ENCODE assay signal across 14 mouse cellular contexts in the genomic region with DNA sequence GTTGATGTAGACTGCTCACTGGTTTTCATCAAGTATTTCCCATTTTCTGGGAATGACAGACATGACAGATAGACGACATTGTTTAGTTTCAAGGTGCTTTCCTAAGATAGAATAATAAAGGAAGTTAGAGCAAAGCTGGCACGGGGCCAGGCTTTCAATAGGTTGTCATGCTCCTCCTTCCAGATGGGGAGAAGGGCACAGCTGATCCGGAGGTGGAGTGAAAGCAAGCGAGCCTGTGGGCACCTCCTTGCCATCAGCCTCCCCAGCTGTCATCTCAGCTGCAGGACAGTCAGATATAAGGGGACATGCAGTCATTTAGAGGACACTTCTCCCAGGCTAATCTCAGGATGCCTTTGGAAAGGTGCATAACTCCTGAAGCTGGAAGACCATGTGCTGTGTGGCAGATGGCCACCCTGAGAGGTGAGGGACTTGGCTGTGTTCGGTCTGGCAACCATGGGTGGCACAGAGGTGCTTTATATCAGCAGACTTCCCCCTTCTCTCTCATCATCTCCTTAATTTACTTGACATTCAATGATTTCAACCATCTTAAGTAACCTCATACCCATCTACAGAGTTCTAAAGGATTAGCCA.
DNase-seq lines count a peak whose midpoint lies in the region; ATAC-seq and TF ChIP-seq lines count a peak whose summit lies in the region.
"Had no signal": no experiment of that assay in that cellular context is flagged by ENCODE, and none has a peak within 500 bp of the region (broad histone marks: within the 10 kb centered on the region; RNA-seq: fewer than 3 reads in every experiment).

No protein-coding gene starts in this region.

- H3K27ac ChIP-seq in embryonic facial prominence, embryonic 14.5 days (replicated peaks; ENCODE audit: low read depth, low read length) = no peak overlapping the region
- H3K27ac ChIP-seq in embryonic facial prominence, embryonic 10.5 days (replicated peaks) = no peak overlapping the region
- H3K27ac ChIP-seq in layer of hippocampus, adult 2 months = no peak overlapping the region
- H3K27ac ChIP-seq: hindbrain, embryonic 15.5 days; limb, embryonic 10.5 days had no signal

- ATAC-seq in embryonic facial prominence, embryonic 14.5 days (ENCODE audit: low read depth) = no peak

- 55% methylated on average over 5 of the region's 5 CpGs for WGBS in embryonic facial prominence, embryonic 14.5 days
- 75% methylated on average over 5 of the region's 5 CpGs for WGBS in embryonic facial prominence, embryonic 10.5 days

- no peaks in the 10 kb centered on the region for H3K9me3 ChIP-seq in embryonic facial prominence, embryonic 14.5 days (ENCODE audit: control insufficient read depth, low read length)
- H3K9me3 ChIP-seq in embryonic facial prominence, embryonic 10.5 days = no peaks in the 10 kb centered on the region
- H3K9me3 ChIP-seq: heart, embryonic 12.5 days; hindbrain, embryonic 15.5 days; limb, embryonic 10.5 days had no signal

- DNase-seq in embryonic facial prominence, embryonic 14.5 days (ENCODE audit: low spot score) = peak; percentile 6
- no peak for DNase-seq in embryonic facial prominence, embryonic 10.5 days (ENCODE audit: low spot score)
- DNase-seq in layer of hippocampus, adult 2 months (ENCODE audit: low spot score in 2 of 2) = peak; percentile 8 to 20
- DNase-seq in layer of hippocampus, adult 9-10 months (ENCODE audit: low spot score) = no peak
- DNase-seq in layer of hippocampus, adult 8-10 months (ENCODE audit: low spot score in 2 of 2) = peak; percentile 14 to 15
- peak; percentile 31 for DNase-seq in right cerebral cortex, postnatal 25 days
- no peak for DNase-seq in adrenal gland, postnatal 10 days
- no peak for DNase-seq in B cell, adult 2 months
- DNase-seq: adrenal gland, postnatal 36 days; thymus, adult 2 months had no signal

- no peak overlapping the region for H3K4me2 ChIP-seq in embryonic facial prominence, embryonic 14.5 days (ENCODE audit: low read depth, low read length)
- H3K4me2 ChIP-seq: heart, embryonic 12.5 days; hindbrain, embryonic 15.5 days had no signal

- no peak overlapping the region for H3K4me3 ChIP-seq in embryonic facial prominence, embryonic 14.5 days (ENCODE audit: low read depth, low read length)
- no peak overlapping the region for H3K4me3 ChIP-seq in embryonic facial prominence, embryonic 10.5 days
- no peak overlapping the region for H3K4me3 ChIP-seq in layer of hippocampus, adult 2 months
- H3K4me3 ChIP-seq: heart, embryonic 12.5 days; hindbrain, embryonic 15.5 days; limb, embryonic 10.5 days; myocyte had no signal

- no peaks in the 10 kb centered on the region for H3K4me1 ChIP-seq in embryonic facial prominence, embryonic 14.5 days (ENCODE audit: control insufficient read depth, insufficient read depth, low read length)
- H3K4me1 ChIP-seq in embryonic facial prominence, embryonic 10.5 days = no peaks in the 10 kb centered on the region
- H3K4me1 ChIP-seq: heart, embryonic 12.5 days; hindbrain, embryonic 15.5 days; limb, embryonic 10.5 days had no signal

- no peaks in the 10 kb centered on the region for H3K36me3 ChIP-seq in embryonic facial prominence, embryonic 14.5 days (ENCODE audit: control insufficient read depth, insufficient read depth, low read length)
- H3K36me3 ChIP-seq in embryonic facial prominence, embryonic 10.5 days (replicated peaks) = no peaks in the 10 kb centered on the region
- H3K36me3 ChIP-seq: heart, embryonic 12.5 days; hindbrain, embryonic 15.5 days; limb, embryonic 10.5 days had no signal

- TF ChIP-seq CTCF in layer of hippocampus, adult 2 months (conservative IDR thresholded peaks at IDR 0.05) = no peak

- no peaks in the 10 kb centered on the region for H3K27me3 ChIP-seq in embryonic facial prominence, embryonic 14.5 days (replicated peaks; ENCODE audit: control insufficient read depth, insufficient read depth, low read length)
- H3K27me3 ChIP-seq in embryonic facial prominence, embryonic 10.5 days (replicated peaks; ENCODE audit: low read depth, poor library complexity, severe bottlenecking) = no peaks in the 10 kb centered on the region
- H3K27me3 ChIP-seq: heart, embryonic 12.5 days; hindbrain, embryonic 15.5 days had no signal

- H3K9ac ChIP-seq in embryonic facial prominence, embryonic 14.5 days (ENCODE audit: low read depth, low read length) = no peak overlapping the region
- H3K9ac ChIP-seq: heart, embryonic 12.5 days; hindbrain, embryonic 15.5 days had no signal

Comparison
In these comparisons a context has a peak if more than half of its experiments do, and no peak if none do; other contexts are left out.
1. DNase-seq: peak in embryonic facial prominence, embryonic 14.5 days (single experiment), layer of hippocampus, adult 2 months (2 of 2), layer of hippocampus, adult 8-10 months (2 of 2) and right cerebral cortex, postnatal 25 days (single experiment); none in embryonic facial prominence, embryonic 10.5 days (single experiment), layer of hippocampus, adult 9-10 months (single experiment), adrenal gland, postnatal 10 days (single experiment) and B cell, adult 2 months (0 of 2).